Mouse (Mus musculus) thymus, postnatal 14 days (tissue): ENCODE measurements around the gene Rab31.
"Not testable (repeated sequence)": the region's sequence is repeated elsewhere in the genome, so short reads cannot be mapped to it uniquely, and the experiment has no call there.

Source experiments
- DNase-seq: peaks from one replicate; pipeline ENCODE4 v3.0.0; 2021

Gene Rab31

DNA sequence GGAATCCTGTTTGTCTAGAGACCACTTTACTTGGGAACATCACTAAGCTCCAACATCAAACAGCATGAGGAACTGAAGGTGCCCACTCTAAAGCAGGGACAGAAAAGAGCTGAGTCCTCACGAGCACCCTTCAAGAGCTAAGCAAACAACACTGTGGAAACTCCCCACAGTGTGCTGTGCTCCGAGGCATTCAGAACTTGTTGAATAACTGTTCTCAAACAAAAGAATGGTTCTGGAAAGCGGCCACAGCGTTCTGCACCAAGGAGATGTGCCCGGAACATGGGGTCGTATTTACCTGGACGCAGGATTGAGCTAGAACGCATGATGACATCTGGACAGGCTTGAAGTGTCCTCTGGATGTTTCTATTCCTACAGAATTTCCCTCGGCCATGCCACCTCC lies 114.6 kb downstream of the Rab31 start:
- no peak for DNase-seq

DNA sequence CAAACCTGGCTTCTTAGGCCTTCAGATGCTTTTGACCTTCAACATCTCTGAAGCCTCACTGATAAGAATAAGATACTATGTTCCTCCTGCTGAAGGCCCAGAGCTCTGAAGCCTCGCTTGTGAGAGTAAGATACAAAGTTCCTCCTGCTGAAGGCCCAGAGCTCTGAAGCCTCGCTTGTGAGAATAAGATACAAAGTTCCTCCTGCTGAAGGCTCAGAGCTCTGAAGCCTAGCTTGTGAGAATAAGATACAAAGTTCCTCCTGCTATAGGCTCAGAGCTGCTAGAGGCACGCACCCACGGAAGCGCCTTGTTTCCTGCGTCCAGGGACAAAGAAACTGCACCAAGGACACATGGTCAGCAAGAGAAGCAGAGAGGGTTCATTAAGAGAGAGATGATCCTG lies 115.8 kb downstream of the Rab31 start:
- no peak for DNase-seq

DNA sequence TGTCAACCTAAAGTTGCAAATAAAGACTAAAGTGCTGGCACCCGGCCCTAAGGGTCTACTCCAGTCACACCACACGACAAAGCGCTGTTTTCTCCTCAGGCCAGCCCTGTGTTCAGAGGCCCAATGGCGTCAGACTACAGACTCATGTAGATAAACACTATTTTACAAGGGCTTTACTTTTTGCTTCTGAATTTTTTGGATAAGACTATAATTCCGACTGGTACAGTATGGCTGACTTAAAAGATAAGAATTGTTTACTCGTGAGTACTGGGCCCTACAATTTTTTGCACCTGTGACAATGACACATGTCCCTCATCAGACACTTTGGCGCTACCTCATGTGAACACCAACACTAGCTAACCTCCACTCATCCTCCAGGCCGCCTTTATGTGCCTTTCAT lies 116.5 kb downstream of the Rab31 start:
- no peak for DNase-seq

DNA sequence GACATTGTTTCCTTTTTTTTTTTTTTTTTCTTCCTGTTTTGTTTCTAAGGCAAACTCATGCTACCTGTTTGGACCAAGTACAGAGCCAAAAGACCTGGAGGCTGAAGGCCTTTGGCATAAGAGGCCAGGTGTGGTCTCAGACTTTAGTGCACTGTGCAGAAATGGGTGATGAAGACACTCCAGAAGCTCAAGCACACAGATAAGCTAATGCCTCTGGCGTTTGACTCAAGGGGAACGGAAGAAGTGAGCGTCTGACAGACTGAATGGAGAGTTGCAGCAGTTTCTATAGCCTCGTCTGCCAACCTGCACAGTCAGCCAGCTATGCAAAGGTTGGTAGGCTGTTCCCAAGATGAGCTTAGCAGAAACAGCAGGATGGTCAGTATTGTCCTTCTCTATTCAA lies 116.9 kb downstream of the Rab31 start:
- DNase-seq: no peak

DNA sequence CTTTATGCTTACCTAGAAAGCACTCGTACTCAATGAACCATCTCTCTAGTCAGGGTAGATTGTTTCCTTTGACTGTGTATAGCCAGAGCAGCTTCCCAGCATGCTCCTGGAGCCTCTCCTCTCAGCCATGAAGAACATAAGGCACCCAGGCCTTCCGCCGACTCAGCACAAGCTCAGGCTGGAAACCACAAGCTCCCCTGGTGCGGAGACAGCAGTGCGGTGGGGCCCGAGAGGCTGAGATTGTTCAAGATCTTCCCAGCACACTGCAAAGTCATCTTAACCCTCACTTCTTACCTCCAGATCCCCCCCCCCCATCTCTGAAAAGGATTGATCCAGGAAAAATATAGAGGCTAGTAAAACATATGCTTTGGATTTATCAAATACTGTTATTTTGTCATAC lies 122.0 kb downstream of the Rab31 start:
- no peak for DNase-seq

DNA sequence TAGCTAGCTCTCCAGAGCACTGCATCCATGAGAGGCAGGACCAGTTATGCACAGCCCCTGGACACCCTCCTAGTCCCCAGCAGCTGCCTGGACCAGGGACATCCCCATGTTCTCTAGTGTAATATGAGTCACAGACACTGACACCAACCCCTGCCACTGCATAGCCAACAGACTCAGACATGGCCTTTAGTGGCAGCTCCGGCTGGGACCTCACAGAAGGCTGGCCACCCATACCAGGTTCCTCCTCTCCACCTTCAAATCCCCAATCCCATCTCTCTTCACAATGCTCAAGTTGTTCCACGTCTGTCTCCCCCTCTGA lies 123.4 kb downstream of the Rab31 start:
- no peak for DNase-seq

DNA sequence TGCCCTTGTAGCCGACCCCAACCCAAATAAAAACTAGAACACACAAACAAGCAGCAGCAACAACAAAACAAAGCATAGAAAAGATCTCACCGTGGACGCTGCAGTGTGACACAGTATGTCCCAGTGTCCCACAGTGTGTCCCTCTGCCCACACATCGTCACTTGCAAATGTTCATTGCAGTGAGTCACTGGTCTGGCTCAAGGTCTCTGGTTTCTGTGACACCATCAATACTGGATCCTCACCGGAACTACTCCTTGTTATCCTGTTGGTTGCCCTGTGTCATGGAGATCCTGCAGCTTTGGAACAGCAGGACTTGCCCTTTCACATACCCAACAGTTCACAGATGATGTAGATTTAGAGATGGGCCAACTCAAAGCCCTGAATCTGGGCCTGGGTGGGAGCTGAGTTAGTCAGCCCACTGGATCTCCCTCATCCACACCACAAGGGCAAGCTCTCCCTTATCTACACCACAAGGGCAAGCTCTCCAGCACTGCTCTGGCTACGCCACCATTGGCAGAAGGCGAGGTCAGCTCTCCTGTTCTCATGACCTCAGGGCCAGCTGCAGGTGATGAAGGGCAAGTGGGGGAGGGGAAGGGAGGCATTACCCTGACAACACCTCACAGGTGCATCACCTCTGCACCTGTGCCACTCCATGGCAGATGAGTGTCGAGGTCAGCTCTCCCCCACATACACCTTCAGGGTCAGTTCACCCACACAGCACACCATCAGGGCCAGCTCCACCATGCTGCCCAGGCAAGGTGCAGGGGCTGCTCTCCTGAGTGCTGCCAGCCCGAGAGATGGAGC lies 124.0 kb downstream of the Rab31 start:
- DNase-seq: no peak

DNA sequence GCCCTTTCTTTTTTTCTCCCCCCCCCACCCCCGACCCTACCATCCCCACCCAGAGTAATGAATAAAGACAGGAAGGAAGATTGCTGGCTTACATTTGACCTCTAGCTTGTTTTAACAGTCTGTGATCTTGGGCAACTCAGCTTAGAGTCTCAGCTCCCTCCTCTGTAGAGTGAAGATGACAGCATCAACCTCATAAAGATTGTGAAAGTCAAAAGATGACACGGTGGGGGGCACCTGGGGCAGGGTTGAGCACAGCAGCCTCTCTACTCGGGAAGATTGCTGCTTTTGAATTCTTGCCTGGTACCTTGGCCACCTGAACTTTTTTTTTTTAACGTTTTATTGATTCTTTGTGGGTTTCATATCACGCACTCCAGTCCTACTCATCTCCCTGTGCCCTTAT lies 124.6 kb downstream of the Rab31 start:
- no peak for DNase-seq

DNA sequence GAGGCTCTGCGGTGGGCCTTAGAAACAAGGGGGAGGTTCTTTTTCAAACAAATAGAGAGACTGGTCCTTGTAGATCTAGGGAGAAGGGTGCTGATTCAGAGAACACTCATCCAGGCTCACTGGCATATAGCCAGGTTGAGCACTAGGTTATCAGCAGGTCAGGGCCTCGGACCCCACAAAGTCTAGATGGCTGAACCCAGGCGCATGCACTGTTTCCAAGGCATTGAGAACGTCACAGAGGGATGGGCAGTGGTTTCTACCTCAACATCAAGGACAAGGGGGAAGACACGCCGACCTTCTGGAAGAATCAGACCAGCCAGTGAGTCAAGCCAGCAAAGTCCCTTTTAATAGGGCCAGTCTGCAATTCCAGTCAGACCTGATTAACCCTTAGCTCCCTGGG lies 125.3 kb downstream of the Rab31 start:
- DNase-seq: no peak

DNA sequence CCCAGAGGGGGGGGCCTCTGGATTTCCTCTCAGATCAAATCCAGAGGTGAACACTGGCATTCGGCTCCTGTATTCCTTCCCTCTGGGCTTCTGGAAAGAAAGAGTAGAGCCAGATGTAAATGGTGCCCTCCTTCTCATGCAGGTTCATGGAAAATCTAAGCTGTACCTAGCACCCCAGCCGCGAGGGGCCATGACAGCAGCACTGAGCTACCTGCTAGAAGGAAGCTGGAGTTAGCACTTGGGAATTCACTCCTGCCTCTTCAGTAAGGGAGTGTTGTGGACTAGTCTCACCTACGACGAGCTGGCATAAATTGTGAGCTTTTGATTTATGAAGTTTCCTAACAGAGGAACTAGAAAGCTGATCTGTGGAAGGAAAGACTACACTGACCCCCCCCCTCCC lies 129.0 kb downstream of the Rab31 start:
- no peak for DNase-seq

DNA sequence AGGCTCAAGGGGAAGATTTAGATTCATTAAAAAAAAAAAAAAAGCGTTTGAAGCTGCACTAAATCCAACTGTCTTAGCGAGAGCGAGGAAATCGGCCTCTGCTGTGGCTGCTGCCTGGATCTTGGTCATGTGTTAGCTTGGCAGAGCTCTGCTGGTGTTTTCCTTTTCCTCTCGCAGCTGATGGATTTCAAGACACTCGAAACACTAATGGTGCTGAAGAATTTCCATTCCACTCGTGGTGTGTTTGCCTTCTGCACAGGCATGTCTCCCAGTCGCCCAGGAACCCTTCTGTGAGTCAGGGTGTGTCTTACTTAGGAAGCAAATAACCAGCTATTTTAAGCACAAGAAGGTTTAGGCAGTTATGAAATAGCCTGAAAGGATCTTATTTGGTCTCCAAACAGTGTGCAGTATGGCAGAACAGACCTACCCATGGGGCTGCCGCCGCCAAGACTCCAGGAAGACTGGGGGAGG lies 129.5 kb downstream of the Rab31 start:
- no peak for DNase-seq

DNA sequence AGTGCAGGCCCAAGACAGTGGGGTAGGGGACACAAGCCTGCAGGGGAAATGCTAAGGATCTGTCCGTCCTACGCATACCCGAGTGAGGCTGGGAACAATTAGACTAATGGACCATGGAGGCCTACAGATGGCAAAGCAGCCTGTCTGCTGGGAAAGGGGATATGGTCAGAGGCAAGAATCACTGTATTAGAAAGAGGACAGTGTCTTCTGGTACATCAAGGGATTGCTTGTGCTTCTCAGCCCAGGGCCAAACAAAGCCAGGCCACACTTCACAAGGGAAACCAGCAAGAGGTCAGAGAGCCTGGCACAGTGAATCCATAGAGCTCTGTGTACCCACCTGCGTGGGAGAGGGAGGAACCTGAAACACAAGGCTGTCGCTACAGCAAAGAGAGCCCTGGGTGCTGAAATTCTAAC lies 130.0 kb downstream of the Rab31 start:
- DNase-seq: no peak

DNA sequence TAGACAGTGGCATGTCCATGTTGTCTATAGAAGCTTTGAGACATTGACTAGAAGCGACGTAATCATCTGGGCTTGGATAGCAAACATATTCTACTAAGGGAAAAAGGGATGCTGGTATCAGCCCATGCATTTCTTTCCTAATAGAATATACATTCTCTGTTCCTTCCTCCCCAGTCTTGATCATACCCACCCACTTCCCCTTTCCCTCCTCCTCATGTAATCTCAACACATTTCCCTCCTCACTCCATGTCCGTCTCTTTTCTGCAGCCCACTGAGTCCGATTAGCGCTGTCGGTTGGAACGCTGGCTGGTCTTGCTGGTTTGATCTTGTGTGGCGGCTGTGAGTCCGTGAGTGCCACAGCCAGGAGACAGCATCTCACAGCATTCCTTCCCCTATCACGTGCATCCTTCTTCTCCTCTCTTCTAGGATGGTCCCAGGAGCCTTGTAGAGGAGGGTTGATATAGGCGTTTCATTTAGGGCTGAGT lies 130.8 kb downstream of the Rab31 start, which contains the start of gene Txndc2:
Gene Txndc2, minus strand, starts transcription at position 435 of the 485 bp plus-strand sequence.
- no peak for DNase-seq

DNA sequence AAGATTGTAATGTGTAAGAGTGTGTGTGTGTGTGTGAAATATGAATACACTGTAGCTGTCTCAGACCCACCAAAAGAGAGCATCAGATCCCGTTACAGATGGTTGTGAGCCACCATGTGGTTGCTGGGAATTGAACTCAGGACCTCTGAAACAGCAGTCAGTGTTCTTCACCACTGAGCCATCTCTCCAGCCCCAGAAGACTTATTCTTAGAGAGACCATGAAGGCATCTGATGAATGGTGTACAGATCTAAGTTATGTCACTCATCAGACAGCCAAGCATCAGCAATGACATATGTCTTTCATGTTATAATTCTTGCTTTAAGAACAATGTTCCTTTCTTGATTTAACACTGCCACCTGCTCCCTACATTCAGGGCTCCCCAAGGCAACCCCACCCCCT lies 133.4 kb downstream of the Rab31 start:
- no peak for DNase-seq

DNA sequence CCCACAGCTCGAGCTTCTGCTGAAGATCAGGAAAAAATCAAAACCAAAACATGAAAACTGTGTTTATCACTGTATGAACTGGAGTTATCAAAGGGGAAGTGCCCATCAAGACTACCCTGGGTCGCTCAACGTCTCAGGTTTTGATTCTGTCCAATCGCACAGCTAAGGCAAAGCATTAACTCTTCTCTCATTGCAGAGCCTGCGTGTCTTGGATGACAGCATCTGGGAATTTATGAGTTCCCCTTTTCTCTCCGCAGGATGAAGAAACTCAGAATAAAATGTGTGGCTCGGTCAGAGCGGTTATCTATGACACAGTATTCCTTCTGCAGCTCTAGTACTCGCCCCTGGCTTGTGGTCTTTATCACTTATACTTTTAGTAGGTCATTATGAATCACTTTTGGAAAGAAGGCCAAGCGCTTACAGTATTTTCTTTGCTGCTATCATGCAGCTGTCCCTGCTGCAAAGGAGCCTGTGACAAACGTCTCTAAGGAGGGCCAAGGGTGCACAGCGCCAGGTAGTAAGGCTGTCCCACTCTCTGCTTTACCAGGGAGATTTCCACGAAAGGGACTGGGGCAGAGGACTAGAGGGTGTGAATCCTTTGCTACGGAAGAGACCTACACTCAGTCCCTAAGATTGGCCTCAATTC lies 136.7 kb downstream of the Rab31 start:
- DNase-seq: no peak

DNA sequence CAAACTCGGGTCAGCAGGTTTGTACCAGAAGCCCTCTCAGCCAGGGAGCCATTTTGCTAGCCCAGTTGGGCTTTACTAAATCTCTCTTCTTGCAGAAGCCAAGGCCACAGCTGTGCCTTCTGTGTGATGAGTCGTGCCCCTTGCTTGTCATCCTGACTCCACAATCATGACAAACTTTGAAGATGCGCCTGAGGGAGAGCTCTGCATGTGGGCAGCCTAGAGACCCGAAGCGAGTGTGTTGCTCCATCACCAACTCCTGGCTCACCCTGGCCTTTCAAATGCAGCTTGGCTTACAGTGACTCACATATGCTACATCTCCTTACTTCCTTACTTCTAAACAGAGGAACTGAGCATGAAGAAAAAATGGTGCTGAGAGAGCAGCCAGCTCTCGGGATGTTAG lies 142.6 kb downstream of the Rab31 start:
- no peak for DNase-seq

DNA sequence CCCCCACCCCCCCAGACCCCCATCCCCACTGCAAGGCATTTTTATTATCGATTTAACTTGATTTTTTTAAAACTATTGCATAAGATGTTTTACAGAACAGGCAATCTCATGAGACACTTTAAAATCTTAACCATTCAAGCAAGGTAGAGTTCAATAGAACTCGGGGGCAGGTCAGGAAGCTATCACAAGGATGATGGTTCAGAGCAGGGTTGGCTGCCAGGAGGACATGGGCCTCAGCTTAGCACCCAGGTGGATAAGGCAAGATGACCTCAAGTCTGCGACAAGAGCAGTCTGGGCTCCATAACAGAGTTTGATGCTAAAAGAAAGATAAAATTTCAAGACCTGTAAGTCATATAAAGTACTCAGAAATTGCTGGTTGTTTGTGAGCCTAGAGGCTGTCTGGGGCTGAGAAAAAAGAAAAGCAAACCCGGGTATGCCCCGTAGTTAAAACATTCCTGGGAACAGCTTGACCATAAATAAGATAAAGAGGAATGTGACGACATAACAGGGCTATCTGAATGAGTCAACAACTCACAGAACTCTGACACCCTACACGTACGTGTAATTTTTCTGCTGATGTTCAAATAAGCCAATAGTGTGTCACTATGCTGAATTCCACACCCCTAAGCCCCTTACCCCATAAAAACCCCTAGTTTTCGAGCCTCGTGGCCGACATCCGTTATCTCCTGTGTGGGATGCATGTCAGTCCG lies 143.6 kb downstream of the Rab31 start:
- not testable (repeated sequence) for DNase-seq

DNA sequence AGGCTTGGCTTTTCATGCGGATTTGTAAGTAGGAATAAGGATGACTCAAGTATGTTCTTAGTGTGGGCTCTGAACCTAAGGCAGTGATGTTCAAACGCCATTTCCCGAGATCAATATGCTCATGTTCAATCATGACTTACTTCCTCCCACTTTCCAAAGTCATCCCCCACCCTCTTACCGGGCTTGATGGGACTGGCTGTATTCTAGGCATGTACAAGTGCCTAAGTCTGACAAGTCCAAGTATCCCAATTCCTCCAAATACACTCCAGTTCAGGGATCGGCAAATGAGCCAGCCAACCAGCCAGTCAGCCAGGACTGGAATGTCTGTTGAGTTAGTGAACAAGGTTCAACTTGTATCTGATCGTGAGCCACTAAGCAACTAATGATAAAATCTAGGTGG lies 146.3 kb downstream of the Rab31 start:
- no peak for DNase-seq

DNA sequence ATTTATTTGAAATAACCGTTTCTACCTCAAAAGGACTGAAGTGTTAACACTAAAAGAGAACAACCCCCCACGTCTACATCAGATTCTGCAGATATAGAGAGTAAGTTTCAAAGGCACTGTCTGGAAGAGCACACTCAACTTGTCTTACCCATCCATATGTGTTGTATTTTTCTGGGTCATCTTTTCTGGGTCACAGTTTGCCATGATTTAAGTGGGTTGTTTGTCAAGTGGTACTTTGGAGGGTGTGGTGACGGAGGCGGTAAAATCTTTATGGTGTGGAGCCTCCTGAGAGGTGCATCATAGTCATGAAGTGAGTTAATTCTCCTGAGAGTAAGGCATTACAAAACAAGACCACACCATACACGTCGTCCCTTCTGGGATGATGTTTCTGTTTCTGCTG lies 147.0 kb downstream of the Rab31 start:
- no peak for DNase-seq

DNA sequence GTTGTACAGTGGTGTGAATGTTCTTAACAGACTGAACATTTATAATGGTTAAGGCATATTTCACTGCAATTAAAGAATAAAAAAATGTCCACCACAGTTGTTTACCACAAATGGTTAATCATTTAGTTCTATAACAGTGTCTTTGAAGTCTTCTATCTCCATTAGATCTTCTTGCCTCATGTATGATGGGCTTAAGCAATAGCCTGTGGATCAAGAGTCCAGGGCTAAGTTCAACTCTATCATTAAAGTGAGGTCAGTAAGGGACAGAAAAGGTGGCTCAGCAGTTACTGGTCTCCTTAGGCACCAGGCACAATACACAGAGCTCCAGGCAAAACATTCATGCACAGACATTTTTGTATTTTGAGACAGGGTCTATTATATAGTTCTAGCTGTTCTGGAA lies 149.4 kb downstream of the Rab31 start:
- DNase-seq: no peak

DNA sequence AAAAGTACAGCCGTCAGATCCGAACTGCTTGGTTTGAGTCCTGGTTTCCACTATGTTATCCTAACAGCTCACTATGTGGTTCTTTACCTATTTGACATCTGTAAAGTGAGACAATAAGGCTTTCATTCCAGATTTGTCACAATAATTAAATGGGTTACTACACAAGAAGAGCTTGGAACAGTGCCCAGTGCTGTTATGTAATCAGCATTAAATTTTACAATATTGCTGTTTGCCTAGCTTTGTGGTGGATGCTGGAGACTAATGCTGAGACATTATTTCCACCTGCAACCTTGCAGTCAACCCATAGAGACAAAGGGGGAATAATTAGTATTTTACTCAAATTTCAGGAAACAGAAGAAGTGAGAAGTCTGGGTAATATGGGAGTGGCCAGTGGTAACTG lies 154.1 kb downstream of the Rab31 start:
- no peak for DNase-seq

DNA sequence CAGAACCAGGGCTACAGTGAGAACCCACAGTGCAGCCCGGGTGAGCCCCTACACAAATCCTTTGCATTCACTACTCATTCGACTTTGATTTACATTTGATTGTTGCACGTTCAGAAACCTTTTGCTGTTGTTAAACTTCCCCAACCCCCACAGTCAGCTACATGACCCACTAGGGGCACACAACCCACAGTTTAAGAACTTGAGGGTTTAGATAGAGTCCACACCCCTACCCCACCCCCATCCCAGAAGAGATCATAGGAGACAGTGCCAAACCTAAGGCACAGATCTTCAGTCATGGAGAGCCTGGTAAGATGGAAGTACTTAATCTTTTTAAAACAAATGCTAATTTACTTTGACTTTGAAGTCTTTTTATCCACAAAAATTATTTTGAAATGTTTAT lies 156.9 kb downstream of the Rab31 start:
- no peak for DNase-seq

DNA sequence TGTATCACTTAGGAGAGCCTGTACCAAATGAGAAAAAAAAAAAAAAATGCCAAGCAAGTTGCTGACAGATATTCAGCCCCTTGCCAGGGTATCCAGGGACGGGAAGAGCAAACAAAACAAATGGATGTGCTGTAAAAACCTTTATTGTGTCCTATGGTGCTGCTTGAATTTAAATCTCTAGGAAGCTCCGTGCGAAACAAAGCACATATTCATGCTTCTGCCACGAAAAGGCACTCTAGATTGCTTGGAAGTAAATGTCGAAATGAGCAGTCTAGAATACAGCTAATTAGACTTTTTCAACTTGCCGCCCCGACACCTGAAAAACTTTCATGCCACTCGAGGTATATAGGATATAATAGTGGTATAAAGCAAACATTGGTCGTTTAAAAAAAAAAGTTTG lies 158.1 kb downstream of the Rab31 start:
- DNase-seq: no peak
